Mouse (Mus musculus) layer of hippocampus, adult 18-20 months (tissue): ENCODE data around the gene Ntrk3. TPM values are rescaled to one million over a fixed set of nuclear protein-coding genes. Genes with fewer than 3 reads are reported as not detected.

Source experiments
- DNase-seq, 2 experiments: peaks; one replicate each; pipeline ENCODE4 v3.0.0; 2022; ENCODE audit warnings: low spot score in 2 of 2
- total RNA-seq, 2 experiments: library from RNA; stranded (reverse); gene quantifications; 2 replicates each; pipeline ENCODE4 v1.2.3; 2021

Ntrk3 gene
- total RNA-seq, 2 experiments from 2014 or later = 182 to 195 TPM

- no peak for DNase-seq
Measured at GRCm38 (mm10) chr7:78248119-78248642, 489.6 kb downstream of the Ntrk3 start.

- DNase-seq = no peak
Measured at GRCm38 (mm10) chr7:78239012-78239411, 498.8 kb downstream of the Ntrk3 start.

- DNase-seq = no peak
Measured at GRCm38 (mm10) chr7:78221668-78222067, 516.1 kb downstream of the Ntrk3 start.

GRCm38 (mm10) chr7:78220949-78221348 is 516.9 kb downstream of the Ntrk3 start:
- no peak for DNase-seq

- peak; percentile 39 to 46 for DNase-seq
Measured at GRCm38 (mm10) chr7:78190931-78191653, 546.7 kb downstream of the Ntrk3 start.

- no peak for DNase-seq
Measured at GRCm38 (mm10) chr7:78185578-78185977, 552.2 kb downstream of the Ntrk3 start.

- no peak for DNase-seq
Measured at GRCm38 (mm10) chr7:78183396-78183795, 554.4 kb downstream of the Ntrk3 start.

- DNase-seq = no peak
Measured at GRCm38 (mm10) chr7:78179996-78180665, 557.7 kb downstream of the Ntrk3 start.

GRCm38 (mm10) chr7:78172267-78172955 is 565.4 kb downstream of the Ntrk3 start:
- DNase-seq = no peak

GRCm38 (mm10) chr7:78165466-78165865 is 572.3 kb downstream of the Ntrk3 start:
- peak in 1 of 2 experiments; percentile 50 for DNase-seq

- no peak for DNase-seq
Measured at GRCm38 (mm10) chr7:78157946-78158345, 579.9 kb downstream of the Ntrk3 start.

- DNase-seq = no peak
Measured at GRCm38 (mm10) chr7:78145251-78145650, 592.6 kb downstream of the Ntrk3 start.

GRCm38 (mm10) chr7:78144849-78145248 is 593.0 kb downstream of the Ntrk3 start:
- no peak for DNase-seq

GRCm38 (mm10) chr7:78129966-78130365 is 607.8 kb downstream of the Ntrk3 start:
- DNase-seq = no peak

Other genes starting within 250 kb of the Ntrk3 start
- gene Mrps11, start 45.1 kb upstream of the Ntrk3 start, total RNA-seq = 10 to 100 TPM; 39.9 to 40.9 TPM
- 10 to 100 TPM; 29.2 to 29.7 TPM for gene Mrpl46, start 45.5 kb upstream of the Ntrk3 start, total RNA-seq
- 1 to 10 TPM; 6.3 to 7.6 TPM for gene Det1, start 109.3 kb upstream of the Ntrk3 start, total RNA-seq
- gene Aen, start 157.8 kb upstream of the Ntrk3 start, total RNA-seq = 10 to 100 TPM; 21.5 to 24.1 TPM
- under 1 TPM; 0.68 to 0.69 TPM for gene Isg20, start 175.4 kb upstream of the Ntrk3 start, total RNA-seq